Mouse (Mus musculus): ENCODE results near the gene Cdc42ep3.

- TF ChIP-seq CTCF (IDR thresholded peaks at IDR 0.05; ENCODE audit: control insufficient read depth, insufficient read depth, low read length) = no peak
- no peak for TF ChIP-seq POLR2A (IDR thresholded peaks at IDR 0.05; ENCODE audit: borderline replicate concordance, control insufficient read depth, low read depth, low read length)
Observed at GRCm38 (mm10) chr17:79341946-79342470, 12.9 kb downstream of the Cdc42ep3 start.
